Mouse (Mus musculus): ENCODE data around the gene Sox10. TPM values are rescaled to one million over a fixed set of nuclear protein-coding genes. Genes with fewer than 3 reads are reported as not detected.

The Sox10 gene
- polyA plus RNA-seq, 1 experiment from 2014 or later = 5.2 TPM

- no peak for ATAC-seq
- Histone ChIP-seq H3K4me3 (ENCODE audit: low read length) (no peak overlapping the region), H3K27ac (ENCODE audit: low read length) (no peak overlapping the region), H3K9ac (ENCODE audit: low read depth, low read length) (no peak overlapping the region), H3K9me3 (ENCODE audit: control insufficient read depth, low read length) (no peaks in the 10 kb centered on the region), H3K4me2 (ENCODE audit: low read depth, low read length) (no peak overlapping the region), H3K27me3 (replicated peaks; ENCODE audit: control insufficient read depth, insufficient read depth, low read length) (no peaks in the 10 kb centered on the region), H3K36me3 (ENCODE audit: control insufficient read depth, insufficient read depth, low read length) (peaks cover 12% of the 10 kb centered on the region), H3K4me1 (ENCODE audit: control insufficient read depth, insufficient read depth, low read length) (no peaks in the 10 kb centered on the region)
- 79% methylated on average over 6 of the region's 6 CpGs for WGBS
These were observed 31.8 kb downstream of the Sox10 start for GRCm38 (mm10) chr15:79133191-79133661.

GRCm38 (mm10) chr15:79131442-79131841 is 33.6 kb downstream of the Sox10 start:
- H3K36me3 ChIP-seq (ENCODE audit: control insufficient read depth, insufficient read depth, low read length) = peaks cover 28% of the 10 kb centered on the region

GRCm38 (mm10) chr15:79130782-79131181 is 34.3 kb downstream of the Sox10 start:
- no peak overlapping the region for H3K27ac ChIP-seq (ENCODE audit: low read length)
- no peaks in the 10 kb centered on the region for H3K4me1 ChIP-seq (ENCODE audit: control insufficient read depth, insufficient read depth, low read length)
- no peak for ATAC-seq
- H3K9ac ChIP-seq (ENCODE audit: low read depth, low read length) = no peak overlapping the region
- H3K9me3 ChIP-seq (ENCODE audit: control insufficient read depth, low read length) = no peaks in the 10 kb centered on the region
- no peak overlapping the region for H3K4me3 ChIP-seq (ENCODE audit: low read length)
- peaks cover 28% of the 10 kb centered on the region for H3K36me3 ChIP-seq (ENCODE audit: control insufficient read depth, insufficient read depth, low read length)
- H3K27me3 ChIP-seq (replicated peaks; ENCODE audit: control insufficient read depth, insufficient read depth, low read length) = no peaks in the 10 kb centered on the region
- WGBS = 81% methylated on average over 10 of the region's 10 CpGs
- H3K4me2 ChIP-seq (ENCODE audit: low read depth, low read length) = no peak overlapping the region

More at GRCm38 (mm10) chr15:79131442-79131841, 33.6 kb downstream of the Sox10 start:
- no peaks in the 10 kb centered on the region for H3K27me3 ChIP-seq (replicated peaks; ENCODE audit: control insufficient read depth, insufficient read depth, low read length)
- WGBS = 64% methylated on average over 7 of the region's 7 CpGs
- ATAC-seq = no peak
- no peak overlapping the region for H3K4me2 ChIP-seq (ENCODE audit: low read depth, low read length)
- H3K9me3 ChIP-seq (ENCODE audit: control insufficient read depth, low read length) = no peaks in the 10 kb centered on the region
- no peak overlapping the region for H3K27ac ChIP-seq (ENCODE audit: low read length)
- H3K9ac ChIP-seq (ENCODE audit: low read depth, low read length) = no peak overlapping the region
- H3K4me1 ChIP-seq (ENCODE audit: control insufficient read depth, insufficient read depth, low read length) = no peaks in the 10 kb centered on the region
- no peak overlapping the region for H3K4me3 ChIP-seq (ENCODE audit: low read length)

GRCm38 (mm10) chr15:79129311-79129710 is 35.7 kb downstream of the Sox10 start:
- Histone ChIP-seq H3K4me2 (ENCODE audit: low read depth, low read length) (no peak overlapping the region), H3K9ac (ENCODE audit: low read depth, low read length) (no peak overlapping the region), H3K4me1 (ENCODE audit: control insufficient read depth, insufficient read depth, low read length) (no peaks in the 10 kb centered on the region), H3K4me3 (ENCODE audit: low read length) (no peak overlapping the region), H3K9me3 (ENCODE audit: control insufficient read depth, low read length) (no peaks in the 10 kb centered on the region), H3K36me3 (ENCODE audit: control insufficient read depth, insufficient read depth, low read length) (peaks cover 30% of the 10 kb centered on the region), H3K27ac (ENCODE audit: low read length) (no peak overlapping the region), H3K27me3 (replicated peaks; ENCODE audit: control insufficient read depth, insufficient read depth, low read length) (no peaks in the 10 kb centered on the region)
- ATAC-seq = no peak
- 75% methylated on average over 7 of the region's 7 CpGs for WGBS

GRCm38 (mm10) chr15:79128208-79128607 is 36.8 kb downstream of the Sox10 start:
- no peak for ATAC-seq
- Histone ChIP-seq H3K4me1 (ENCODE audit: control insufficient read depth, insufficient read depth, low read length) (no peaks in the 10 kb centered on the region), H3K27ac (ENCODE audit: low read length) (no peak overlapping the region), H3K4me2 (ENCODE audit: low read depth, low read length) (no peak overlapping the region), H3K36me3 (ENCODE audit: control insufficient read depth, insufficient read depth, low read length) (peaks cover 30% of the 10 kb centered on the region), H3K9me3 (ENCODE audit: control insufficient read depth, low read length) (no peaks in the 10 kb centered on the region), H3K27me3 (replicated peaks; ENCODE audit: control insufficient read depth, insufficient read depth, low read length) (no peaks in the 10 kb centered on the region), H3K4me3 (ENCODE audit: low read length) (no peak overlapping the region), H3K9ac (ENCODE audit: low read depth, low read length) (no peak overlapping the region)
- 95% methylated on average over 5 of the region's 5 CpGs for WGBS

GRCm38 (mm10) chr15:79127101-79127500 is 37.9 kb downstream of the Sox10 start:
- H3K27ac ChIP-seq (ENCODE audit: low read length) = no peak overlapping the region
- no peaks in the 10 kb centered on the region for H3K27me3 ChIP-seq (replicated peaks; ENCODE audit: control insufficient read depth, insufficient read depth, low read length)
- no peak overlapping the region for H3K4me3 ChIP-seq (ENCODE audit: low read length)
- 91% methylated on average over 12 of the region's 12 CpGs for WGBS
- no peaks in the 10 kb centered on the region for H3K9me3 ChIP-seq (ENCODE audit: control insufficient read depth, low read length)
- no peaks in the 10 kb centered on the region for H3K4me1 ChIP-seq (ENCODE audit: control insufficient read depth, insufficient read depth, low read length)
- no peak for ATAC-seq
- H3K4me2 ChIP-seq (ENCODE audit: low read depth, low read length) = no peak overlapping the region
- no peak overlapping the region for H3K9ac ChIP-seq (ENCODE audit: low read depth, low read length)
- H3K36me3 ChIP-seq (ENCODE audit: control insufficient read depth, insufficient read depth, low read length) = peaks cover 29% of the 10 kb centered on the region

GRCm38 (mm10) chr15:79126217-79126932 is 38.7 kb downstream of the Sox10 start:
- Histone ChIP-seq H3K4me2 (ENCODE audit: low read depth, low read length) (no peak overlapping the region), H3K4me1 (ENCODE audit: control insufficient read depth, insufficient read depth, low read length) (no peaks in the 10 kb centered on the region), H3K4me3 (ENCODE audit: low read length) (no peak overlapping the region), H3K9me3 (ENCODE audit: control insufficient read depth, low read length) (no peaks in the 10 kb centered on the region), H3K9ac (ENCODE audit: low read depth, low read length) (no peak overlapping the region), H3K27me3 (replicated peaks; ENCODE audit: control insufficient read depth, insufficient read depth, low read length) (no peaks in the 10 kb centered on the region), H3K27ac (ENCODE audit: low read length) (no peak overlapping the region), H3K36me3 (ENCODE audit: control insufficient read depth, insufficient read depth, low read length) (peaks cover 30% of the 10 kb centered on the region)
- WGBS = 82% methylated on average over 13 of the region's 13 CpGs
- no peak for ATAC-seq

GRCm38 (mm10) chr15:79124331-79124875 is 40.6 kb downstream of the Sox10 start:
- Histone ChIP-seq H3K27me3 (replicated peaks; ENCODE audit: control insufficient read depth, insufficient read depth, low read length) (no peaks in the 10 kb centered on the region), H3K36me3 (ENCODE audit: control insufficient read depth, insufficient read depth, low read length) (peaks cover 23% of the 10 kb centered on the region), H3K4me2 (ENCODE audit: low read depth, low read length) (no peak overlapping the region), H3K4me3 (ENCODE audit: low read length) (no peak overlapping the region), H3K9ac (ENCODE audit: low read depth, low read length) (no peak overlapping the region), H3K4me1 (ENCODE audit: control insufficient read depth, insufficient read depth, low read length) (no peaks in the 10 kb centered on the region), H3K9me3 (ENCODE audit: control insufficient read depth, low read length) (no peaks in the 10 kb centered on the region), H3K27ac (ENCODE audit: low read length) (no peak overlapping the region)
- 83% methylated on average over 10 of the region's 10 CpGs for WGBS
- no peak for ATAC-seq

- WGBS = 84% methylated on average over 6 of the region's 6 CpGs
- Histone ChIP-seq H3K4me3 (ENCODE audit: low read length) (no peak overlapping the region), H3K36me3 (ENCODE audit: control insufficient read depth, insufficient read depth, low read length) (peaks cover 23% of the 10 kb centered on the region)
These were observed 41.3 kb downstream of the Sox10 start for GRCm38 (mm10) chr15:79123751-79124150.

More at GRCm38 (mm10) chr15:79123751-79124150, 41.3 kb downstream of the Sox10 start:
- H3K4me2 ChIP-seq (ENCODE audit: low read depth, low read length) = no peak overlapping the region
- H3K27me3 ChIP-seq (replicated peaks; ENCODE audit: control insufficient read depth, insufficient read depth, low read length) = no peaks in the 10 kb centered on the region
- H3K9me3 ChIP-seq (ENCODE audit: control insufficient read depth, low read length) = no peaks in the 10 kb centered on the region
- no peak overlapping the region for H3K9ac ChIP-seq (ENCODE audit: low read depth, low read length)
- no peak for ATAC-seq
- H3K27ac ChIP-seq (ENCODE audit: low read length) = no peak overlapping the region
- H3K4me1 ChIP-seq (ENCODE audit: control insufficient read depth, insufficient read depth, low read length) = no peaks in the 10 kb centered on the region
